8 mouse cellular contexts compared by ENCODE assay signal in the genomic region with DNA sequence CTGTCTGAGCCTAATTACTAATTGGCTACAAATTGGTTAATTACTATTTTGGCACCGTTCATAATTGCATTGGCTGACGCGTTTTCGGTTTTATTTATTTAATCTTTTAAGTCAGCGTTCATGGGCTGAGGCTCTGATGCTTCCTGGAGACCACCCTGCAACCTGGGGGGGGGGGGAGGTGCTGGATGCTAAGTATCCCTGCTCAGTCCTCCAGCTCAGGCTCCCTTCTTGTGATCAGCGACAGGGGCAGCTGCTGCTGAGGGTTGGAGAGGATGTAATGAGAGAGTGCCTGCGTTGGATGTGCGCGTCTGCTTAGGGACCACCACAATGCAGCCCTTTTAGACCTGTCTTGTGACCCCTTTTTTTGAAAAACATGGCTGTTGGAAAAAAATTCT. TPM values are rescaled to one million over a fixed set of nuclear protein-coding genes. Genes with fewer than 3 reads are reported as not detected.
DNase-seq lines count a peak whose midpoint lies in the region; ATAC-seq and TF ChIP-seq lines count a peak whose summit lies in the region.

No protein-coding gene starts in this region.

- no peak for DNase-seq in layer of hippocampus, adult 2 months (ENCODE audit: low spot score in 2 of 2)
- DNase-seq in layer of hippocampus, adult 9-10 months (ENCODE audit: low spot score): no peak
- peak; percentile 23 for DNase-seq in forebrain, embryonic 10.5 days (ENCODE audit: extremely low spot score, low spot score)
- no peak for DNase-seq in B cell, adult 2 months
- no peak for DNase-seq in lung, adult 2 months
- no peak for DNase-seq in ovary, postnatal 14 days (ENCODE audit: low spot score)

- TF ChIP-seq CTCF in layer of hippocampus, adult 2 months (conservative IDR thresholded peaks at IDR 0.05): no peak
- no peak for TF ChIP-seq CTCF in intestine, postnatal 0 days (IDR thresholded peaks at IDR 0.05; ENCODE audit: low read depth)
- TF ChIP-seq CTCF in lung, adult 2 months (IDR thresholded peaks at IDR 0.05; ENCODE audit: insufficient read depth, low read length): no peak

- no peaks in the 10 kb centered on the region for H3K36me3 ChIP-seq in forebrain, embryonic 10.5 days (replicated peaks)
- H3K36me3 ChIP-seq in intestine, postnatal 0 days (ENCODE audit: control insufficient read depth, insufficient read depth): no peaks in the 10 kb centered on the region
- H3K36me3 ChIP-seq in neural tube, embryonic 12.5 days: no peaks in the 10 kb centered on the region

- H3K9me3 ChIP-seq in forebrain, embryonic 10.5 days: no peaks in the 10 kb centered on the region
- no peaks in the 10 kb centered on the region for H3K9me3 ChIP-seq in intestine, postnatal 0 days (ENCODE audit: control insufficient read depth)
- H3K9me3 ChIP-seq in neural tube, embryonic 12.5 days: no peaks in the 10 kb centered on the region

- TF ChIP-seq POLR2A in lung, adult 2 months (IDR thresholded peaks at IDR 0.05; ENCODE audit: borderline replicate concordance, extremely low read depth, low read depth, low read length): no peak

- WGBS in forebrain, embryonic 10.5 days: 1% methylated on average over 9 of the region's 9 CpGs
- 3% methylated on average over 9 of the region's 9 CpGs for WGBS in intestine, postnatal 0 days
- under 1% methylated on average over 9 of the region's 9 CpGs for WGBS in neural tube, embryonic 12.5 days
- WGBS in lung, adult 2 months: 9% methylated on average over 9 of the region's 9 CpGs

- H3K9ac ChIP-seq in intestine, postnatal 0 days (ENCODE audit: low read depth, low read length): no peak overlapping the region
- H3K9ac ChIP-seq in neural tube, embryonic 12.5 days: peak overlapping the region; percentile 54

- peak overlapping the region; percentile 87 for H3K4me2 ChIP-seq in intestine, postnatal 0 days (replicated peaks; ENCODE audit: low read depth)
- H3K4me2 ChIP-seq in neural tube, embryonic 12.5 days (replicated peaks): peak overlapping the region; percentile 99

- H3K27ac ChIP-seq in layer of hippocampus, adult 2 months: peak overlapping the region; percentile 85
- H3K27ac ChIP-seq in forebrain, embryonic 10.5 days: no peak overlapping the region
- no peak overlapping the region for H3K27ac ChIP-seq in intestine, postnatal 0 days (ENCODE audit: low read depth, low read length)
- no peak overlapping the region for H3K27ac ChIP-seq in neural tube, embryonic 12.5 days

- ATAC-seq in intestine, postnatal 0 days: no peak
- peak; percentile 48 for ATAC-seq in neural tube, embryonic 12.5 days (ENCODE audit: low FRiP score, low read depth)

- peaks cover 96% of the 10 kb centered on the region for H3K27me3 ChIP-seq in forebrain, embryonic 10.5 days (ENCODE audit: poor library complexity, severe bottlenecking)
- peaks cover 35% of the 10 kb centered on the region for H3K27me3 ChIP-seq in intestine, postnatal 0 days (replicated peaks; ENCODE audit: control insufficient read depth, insufficient read depth, low read length)
- peaks cover 20% of the 10 kb centered on the region for H3K27me3 ChIP-seq in neural tube, embryonic 12.5 days (replicated peaks)

- peak overlapping the region; percentile 56 for H3K4me3 ChIP-seq in layer of hippocampus, adult 2 months
- peak overlapping the region; percentile 64 for H3K4me3 ChIP-seq in forebrain, embryonic 10.5 days
- H3K4me3 ChIP-seq in intestine, postnatal 0 days (ENCODE audit: low read depth, low read length): peak overlapping the region; percentile 46
- peak overlapping the region; percentile 49 for H3K4me3 ChIP-seq in neural tube, embryonic 12.5 days
- no peak overlapping the region for H3K4me3 ChIP-seq in lung, adult 2 months (replicated peaks; ENCODE audit: extremely low read depth, low read depth, low read length)

- H3K4me1 ChIP-seq in forebrain, embryonic 10.5 days: peaks cover 33% of the 10 kb centered on the region
- H3K4me1 ChIP-seq in intestine, postnatal 0 days (replicated peaks; ENCODE audit: control insufficient read depth, insufficient read depth, low read length): peaks cover 4% of the 10 kb centered on the region; the same call in 1 of the 2 replicates
- peaks cover 28% of the 10 kb centered on the region for H3K4me1 ChIP-seq in neural tube, embryonic 12.5 days
- peaks cover 4% of the 10 kb centered on the region; the same call in 1 of the 2 replicates for H3K4me1 ChIP-seq in lung, adult 2 months (ENCODE audit: control insufficient read depth, insufficient read depth, low read length)

RNA-seq across cellular contexts. Expression of a gene that starts 2.0 kb away (rescaled TPM):
- total RNA-seq in layer of hippocampus, adult 2 months (2021): 10 to 100 TPM; 89.0 to 90.0 TPM
- polyA plus RNA-seq in forebrain, embryonic 10.5 days (2016; fragmentation: Nextera tagmentation; extraction: Ambion mirVana): 1.2 and 1.9 TPM in 2 replicates
- 4.4 and 5.8 TPM in 2 replicates for polyA plus RNA-seq in intestine, postnatal 0 days (2015; fragmentation: Nextera tagmentation; extraction: Ambion mirVana)
- polyA plus RNA-seq in neural tube, embryonic 12.5 days (2016; fragmentation: Nextera tagmentation; extraction: Ambion mirVana): 18.9 and 21.8 TPM in 2 replicates
- polyA plus RNA-seq in lung, adult 2 months (2012; rRNA removed): 0.16 and 0.25 TPM in 2 replicates
